Mouse (Mus musculus) embryonic fibroblast, embryonic 13.5 days (primary cell): ENCODE data around the gene Slc22a23. TPM values are rescaled to one million over a fixed set of nuclear protein-coding genes. Genes with fewer than 3 reads are reported as not detected.

Experiments used
- H3K27ac ChIP-seq: 2 replicates; pipeline ENCODE4 v1.5.1; 2012; ENCODE audit warnings: low read length, control low read depth, inconsistent platforms; ENCODE audit not compliant: insufficient read depth
- H3K4me1 ChIP-seq: 2 replicates; pipeline ENCODE4 v1.6.1; 2011; ENCODE audit warnings: low read length; ENCODE audit not compliant: control insufficient read depth, insufficient read depth
- H3K4me3 ChIP-seq: 2 replicates; pipeline ENCODE4 v1.5.1; 2011; ENCODE audit warnings: mild to moderate bottlenecking, control low read depth, low read length; ENCODE audit not compliant: insufficient read depth
- CTCF ChIP-seq: IDR thresholded peaks from 2 replicates; pipeline ENCODE4 v1.5.1; 2011; ENCODE audit warnings: mild to moderate bottlenecking, control low read depth, low read length, moderate library complexity, borderline replicate concordance; ENCODE audit not compliant: insufficient read depth
- POLR2A ChIP-seq: IDR thresholded peaks from 2 replicates; pipeline ENCODE4 v1.6.1; 2011; ENCODE audit warnings: low read depth, mild to moderate bottlenecking, control low read depth, low read length, moderate library complexity
- polyA plus RNA-seq: library from polyadenylated mRNA; stranded (reverse); fragments of >200 nt; gene quantifications from 2 replicates; pipeline ENCODE4 v1.2.4, GENCODE M21; 2011; ENCODE audit warnings: low read depth; ENCODE audit not compliant: missing spikeins, insufficient read length

Slc22a23 gene
- polyA plus RNA-seq, 1 experiment = 5.7 TPM

- Histone ChIP-seq H3K4me1 (no peaks in the 10 kb centered on the region), H3K4me3 (no peak overlapping the region), H3K27ac (no peak overlapping the region)
- TF ChIP-seq POLR2A (no peak), CTCF (no peak)
Observed at GRCm38 (mm10) chr13:34258765-34259164, 86.2 kb downstream of the Slc22a23 start.

GRCm38 (mm10) chr13:34257177-34257576 lies 87.8 kb downstream of the Slc22a23 start:
- Histone ChIP-seq H3K27ac (no peak overlapping the region), H3K4me3 (no peak overlapping the region), H3K4me1 (no peaks in the 10 kb centered on the region)
- TF ChIP-seq POLR2A (no peak), CTCF (no peak)

GRCm38 (mm10) chr13:34256676-34257075 lies 88.3 kb downstream of the Slc22a23 start:
- no peak overlapping the region for H3K4me3 ChIP-seq
- H3K4me1 ChIP-seq = no peaks in the 10 kb centered on the region
- TF ChIP-seq CTCF = no peak
- no peak for TF ChIP-seq POLR2A
- no peak overlapping the region for H3K27ac ChIP-seq

- H3K27ac ChIP-seq = no peak overlapping the region
- TF ChIP-seq POLR2A (no peak), CTCF (no peak)
- no peak overlapping the region for H3K4me3 ChIP-seq
- H3K4me1 ChIP-seq = no peaks in the 10 kb centered on the region
Observed at GRCm38 (mm10) chr13:34255297-34255696, 89.7 kb downstream of the Slc22a23 start.

GRCm38 (mm10) chr13:34254691-34255090 lies 90.3 kb downstream of the Slc22a23 start:
- Histone ChIP-seq H3K4me3 (no peak overlapping the region), H3K27ac (no peak overlapping the region), H3K4me1 (no peaks in the 10 kb centered on the region)
- TF ChIP-seq POLR2A (no peak), CTCF (no peak)

- no peak for TF ChIP-seq CTCF
- no peak for TF ChIP-seq POLR2A
- H3K4me3 ChIP-seq = no peak overlapping the region
- H3K4me1 ChIP-seq = no peaks in the 10 kb centered on the region
- no peak overlapping the region for H3K27ac ChIP-seq
Observed at GRCm38 (mm10) chr13:34253736-34254135, 91.2 kb downstream of the Slc22a23 start.

DNA sequence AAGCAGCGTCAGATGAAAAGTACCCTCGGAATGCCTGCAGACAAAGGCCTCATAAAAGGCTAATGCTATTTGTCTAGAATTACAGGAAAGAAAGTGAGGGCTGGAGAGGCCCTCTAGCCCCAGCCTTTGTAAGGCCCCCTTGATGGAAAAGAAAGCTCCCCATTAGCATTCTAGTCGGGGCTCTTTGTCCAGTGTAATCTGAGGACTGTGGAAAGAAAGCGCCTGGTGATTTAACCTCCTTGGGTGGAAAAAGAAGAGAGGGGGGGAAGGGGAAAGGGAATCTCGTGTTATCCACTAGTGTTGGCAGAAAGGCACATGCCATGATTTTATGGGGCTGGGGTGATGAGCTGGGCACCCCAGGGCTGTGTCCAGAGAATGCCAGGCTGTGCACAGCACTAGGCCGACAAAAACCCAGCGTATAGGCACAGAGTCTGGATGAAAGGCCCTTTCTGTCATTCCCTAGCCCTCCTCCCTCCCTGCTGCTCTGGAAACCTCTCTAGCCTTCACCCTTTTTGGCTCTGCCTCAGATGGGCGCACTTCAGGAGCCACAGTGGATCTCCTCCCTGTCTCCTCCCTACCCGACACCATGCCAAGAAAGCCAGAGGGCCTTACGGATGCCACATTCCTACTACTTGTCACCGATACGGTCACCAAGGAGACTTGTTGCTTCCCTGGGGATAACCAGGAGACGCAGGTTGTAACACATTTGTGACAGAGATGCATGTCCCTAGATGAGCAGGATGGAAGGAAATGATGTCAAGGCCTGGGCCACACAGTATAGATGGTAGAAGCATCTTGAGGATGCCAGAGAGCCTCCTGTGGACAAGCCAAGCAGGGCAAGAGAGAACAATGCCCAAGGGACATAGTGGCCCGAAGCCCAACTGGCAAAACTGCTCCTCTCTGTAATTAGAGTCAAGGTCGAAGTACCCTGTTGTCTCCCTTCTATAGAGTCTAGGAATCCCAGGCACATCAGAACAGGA lies 95.8 kb downstream of the Slc22a23 start:
- no peak for TF ChIP-seq CTCF
- Histone ChIP-seq H3K27ac (peak overlapping the region; percentile 14; the same call in 1 of the 2 replicates), H3K4me1 (no peaks in the 10 kb centered on the region; the same call in 1 of the 2 replicates), H3K4me3 (no peak overlapping the region)

- TF ChIP-seq CTCF (no peak), POLR2A (no peak)
- no peak overlapping the region for H3K27ac ChIP-seq
- H3K4me1 ChIP-seq = no peaks in the 10 kb centered on the region; the same call in 1 of the 2 replicates
- H3K4me3 ChIP-seq = no peak overlapping the region
Observed at GRCm38 (mm10) chr13:34248107-34248506, 96.9 kb downstream of the Slc22a23 start.

- TF ChIP-seq CTCF (no peak), POLR2A (no peak)
- Histone ChIP-seq H3K4me3 (no peak overlapping the region), H3K4me1 (no peaks in the 10 kb centered on the region; the same call in 1 of the 2 replicates), H3K27ac (no peak overlapping the region)
Observed at GRCm38 (mm10) chr13:34246821-34247220, 98.2 kb downstream of the Slc22a23 start.

DNA sequence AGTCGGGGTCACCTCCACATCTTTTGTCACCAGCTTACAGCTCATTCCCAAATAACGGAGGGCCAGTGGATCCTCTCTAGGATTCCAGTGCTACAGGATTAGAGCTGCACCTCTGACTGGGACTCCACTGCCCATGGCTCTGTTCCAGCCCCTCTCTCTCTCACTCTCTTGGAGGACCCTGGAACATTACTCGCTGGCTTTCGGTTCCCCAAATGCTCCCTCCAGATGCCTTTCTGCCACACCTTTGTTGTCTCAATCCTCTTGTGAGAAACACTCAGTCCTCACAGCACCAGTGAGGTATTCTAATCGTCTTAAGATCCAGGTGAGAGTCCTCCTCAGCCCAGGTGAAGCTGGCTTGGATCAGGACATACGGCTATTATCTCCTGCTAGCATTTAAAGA lies 99.8 kb downstream of the Slc22a23 start:
- H3K4me3 ChIP-seq = no peak overlapping the region
- H3K4me1 ChIP-seq = no peaks in the 10 kb centered on the region; the same call in 1 of the 2 replicates
- TF ChIP-seq POLR2A (no peak), CTCF (no peak)
- no peak overlapping the region for H3K27ac ChIP-seq
